Mouse (Mus musculus) C2C12 (cell line): ENCODE measurements at regions not wholly inside any gene's neighbourhood (a gene's known extent, or its start where the extent isn't known, plus 50 kb on each side); places are given as distances from the start of the nearest gene placed in this dataset.

Experiments used
- CEBPB ChIP-seq: IDR thresholded peaks from one replicate; pipeline ENCODE4 v1.6.1; 2011; ENCODE audit warnings: low read depth, mild to moderate bottlenecking, control low read depth, moderate library complexity
- CTCF ChIP-seq: IDR thresholded peaks from one replicate; pipeline ENCODE4 v1.5.1; 2011; ENCODE audit not compliant: control insufficient read depth, insufficient read depth, insufficient read length
- USF1 ChIP-seq: IDR thresholded peaks from one replicate; pipeline ENCODE4 v1.6.1; 2011; ENCODE audit warnings: low read depth, mild to moderate bottlenecking, control low read depth, moderate library complexity

GRCm38 (mm10) chr12:104593526-104594155 lies 120.5 kb upstream of the Gsc start:
- TF ChIP-seq CTCF (no peak), USF1 (no peak), CEBPB (no peak)
